Mouse (Mus musculus): ENCODE data around the gene Zfp934. TPM values are rescaled to one million over a fixed set of nuclear protein-coding genes. Genes with fewer than 3 reads are reported as not detected.
A peak's percentile ranks its signal among the peaks of the same experiment; 100 is the strongest.
"Not testable (repeated sequence)": the region's sequence is repeated elsewhere in the genome, so short reads cannot be mapped to it uniquely, and the experiment has no call there.

Gene Zfp934
- 12.6 and 14.3 TPM in 2 replicates for polyA plus RNA-seq (2015; fragmentation: Nextera tagmentation; extraction: Ambion mirVana)

DNA sequence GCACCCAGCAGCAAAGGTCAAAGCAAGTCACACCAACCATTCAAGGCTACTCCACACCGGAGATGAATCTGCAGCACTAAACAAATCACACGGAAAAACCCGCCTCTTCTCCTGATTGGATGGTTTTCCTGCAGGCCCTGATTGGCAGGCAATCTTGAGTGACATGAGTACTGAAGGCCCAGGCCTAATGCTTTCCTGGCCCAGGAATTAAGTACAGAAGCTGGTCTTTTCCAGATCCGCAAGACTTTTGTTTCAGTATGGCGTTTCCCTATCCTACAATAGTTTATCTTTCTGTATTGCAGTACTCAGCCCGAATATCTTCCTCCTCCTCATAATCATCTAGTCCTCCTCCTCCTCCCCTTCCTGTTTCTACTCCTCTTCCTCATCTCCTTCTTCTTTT, at the start of gene Zfp934:
Gene Zfp934 (minus strand): TSS at position 101 of the 400 bp plus-strand sequence.
- not testable (repeated sequence) for H3K9me3 ChIP-seq (replicated peaks); ATAC-seq (ENCODE audit: insufficient number of reproducible peaks, low FRiP score, low TSS enrichment, low read depth); H3K4me2 ChIP-seq (replicated peaks); H3K36me3 ChIP-seq; H3K4me3 ChIP-seq (replicated peaks); H3K27ac ChIP-seq (replicated peaks); H3K27me3 ChIP-seq; H3K9ac ChIP-seq; H3K4me1 ChIP-seq
- 91% methylated on average over 4 of the region's 6 CpGs for WGBS

DNA sequence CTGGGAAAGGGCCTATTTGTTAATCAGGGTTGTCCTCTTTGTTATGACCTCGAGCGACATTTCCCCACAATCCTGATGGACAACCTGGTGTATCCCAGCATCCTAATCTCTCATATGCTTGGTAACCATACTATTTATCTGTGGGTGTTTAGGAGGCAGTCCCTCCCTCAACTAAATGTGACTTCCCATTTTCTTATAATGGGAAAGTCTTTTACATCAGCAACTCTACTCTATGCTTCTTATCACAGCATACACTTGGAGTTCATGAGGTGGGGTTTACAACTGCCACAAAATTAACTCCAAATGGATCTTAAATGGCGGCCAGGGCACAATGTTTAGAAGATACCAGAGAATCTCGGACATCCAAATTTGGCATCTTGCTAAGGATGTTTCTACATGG, 46.5 kb upstream of the Zfp934 start:
- not testable (repeated sequence) for H3K4me1 ChIP-seq; ATAC-seq (ENCODE audit: insufficient number of reproducible peaks, low FRiP score, low TSS enrichment, low read depth)
- 92% methylated on average over 4 of the region's 4 CpGs for WGBS

DNA sequence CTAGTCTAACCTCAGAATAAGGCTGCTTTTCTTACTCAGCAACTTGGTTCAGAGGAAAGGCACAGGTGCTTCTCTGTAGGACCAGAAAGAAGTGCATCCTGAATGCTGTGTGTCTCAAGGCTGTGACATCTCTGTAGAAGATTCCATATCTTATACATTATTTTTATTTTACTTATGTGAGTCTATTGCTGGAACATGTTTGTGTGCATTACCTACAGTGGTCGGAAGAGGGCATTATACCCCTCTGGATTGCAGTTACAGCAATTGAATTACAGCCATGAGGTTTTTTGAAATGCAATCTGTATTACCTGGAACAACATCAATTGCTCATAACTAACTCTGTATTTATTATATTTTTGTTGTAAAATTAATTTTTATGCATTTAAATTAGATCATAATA, 9.3 kb downstream of the Zfp934 start:
- not testable (repeated sequence) for H3K4me3 ChIP-seq (replicated peaks); H3K9ac ChIP-seq; H3K36me3 ChIP-seq; H3K4me2 ChIP-seq (replicated peaks); ATAC-seq (ENCODE audit: insufficient number of reproducible peaks, low FRiP score, low TSS enrichment, low read depth); H3K27ac ChIP-seq (replicated peaks); H3K27me3 ChIP-seq; H3K9me3 ChIP-seq (replicated peaks); H3K4me1 ChIP-seq
- 6% methylated on average over 1 of the region's 1 CpGs for WGBS

More for the DNA sequence above, 46.5 kb upstream of the Zfp934 start:
- not testable (repeated sequence) for H3K9me3 ChIP-seq (replicated peaks); H3K4me3 ChIP-seq (replicated peaks); H3K27me3 ChIP-seq; H3K9ac ChIP-seq; H3K27ac ChIP-seq (replicated peaks); H3K4me2 ChIP-seq (replicated peaks); H3K36me3 ChIP-seq

DNA sequence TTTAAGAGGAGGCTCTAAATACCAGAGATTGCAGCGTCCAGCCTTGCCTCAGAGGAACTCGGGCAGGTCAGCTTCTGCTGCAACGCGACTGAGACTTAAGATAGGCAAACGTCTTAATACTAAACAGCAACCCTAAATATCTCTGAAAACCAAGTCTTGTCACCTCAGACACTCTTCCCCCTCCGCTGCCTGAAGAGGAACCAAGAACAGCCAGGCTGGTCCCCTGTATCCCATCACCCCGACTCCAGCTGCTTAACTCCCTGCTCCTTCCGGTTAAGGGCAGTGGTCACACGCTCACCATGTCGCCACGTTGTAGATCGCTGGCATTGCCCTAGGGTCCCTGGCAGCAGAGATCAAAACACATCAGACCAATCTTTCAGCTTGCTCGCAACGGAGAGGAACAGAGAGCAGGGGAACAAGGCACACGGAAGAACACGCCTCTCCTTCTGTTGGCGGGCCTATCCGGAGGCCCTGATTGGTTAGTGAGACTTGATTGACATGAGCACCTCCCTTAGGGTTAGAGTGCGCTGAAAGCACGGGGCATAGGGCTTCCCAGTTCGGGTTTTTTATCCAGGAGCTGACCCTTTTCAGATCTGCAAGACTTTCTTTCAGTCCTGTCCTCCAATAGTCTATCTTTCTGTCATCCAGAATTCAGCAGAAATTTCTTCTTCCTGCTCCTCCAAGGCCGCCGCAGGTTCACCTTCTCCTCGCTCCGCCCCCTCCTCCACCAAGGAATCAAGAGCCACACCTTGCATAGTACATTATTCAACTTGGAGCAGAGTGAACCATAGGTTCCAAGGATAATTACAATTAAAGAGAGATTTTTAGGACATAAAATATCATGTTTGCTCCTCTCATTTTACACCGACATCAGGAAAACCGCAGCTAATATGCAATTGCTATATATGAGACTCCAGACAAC, 12.5 kb downstream of the Zfp934 start, which contains the start of gene Zfp935:
Gene Zfp935 (minus strand): TSS at position 323 of the 922 bp plus-strand sequence.
- 4% methylated on average over 27 of the region's 27 CpGs for WGBS

DNA sequence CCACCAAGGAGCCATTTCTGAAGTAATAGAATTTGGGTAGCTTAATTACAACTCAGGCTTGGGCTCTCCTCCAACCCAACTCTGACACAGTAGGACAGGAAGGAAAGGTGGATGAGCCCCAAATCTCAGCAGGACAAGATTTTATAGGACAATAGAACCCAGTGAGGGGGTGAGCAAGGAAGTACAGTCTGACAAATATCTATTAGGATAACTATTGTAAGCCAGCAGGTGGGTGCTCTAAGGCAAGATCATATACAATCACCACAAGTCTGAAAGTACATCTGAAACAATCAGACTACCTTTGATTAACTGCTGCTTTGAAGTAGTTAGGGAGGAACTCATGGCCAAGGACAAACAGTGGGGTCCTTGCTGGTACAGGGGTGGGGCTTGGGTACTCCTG, 40.9 kb downstream of the Zfp934 start:
- not testable (repeated sequence) for H3K4me1 ChIP-seq

More for the DNA sequence above, 12.5 kb downstream of the Zfp934 start, which contains the start of gene Zfp935:
- peak within 1 kb of the TSS; percentile 45 for H3K4me2 ChIP-seq (replicated peaks)
- not testable (repeated sequence) for H3K4me1 ChIP-seq; H3K27me3 ChIP-seq; H3K27ac ChIP-seq (replicated peaks); ATAC-seq (ENCODE audit: insufficient number of reproducible peaks, low FRiP score, low TSS enrichment, low read depth)
- H3K4me3 ChIP-seq (replicated peaks) = peak within 1 kb of the TSS; percentile 52
- peaks cover 17% of the 10 kb centered on the region for H3K36me3 ChIP-seq
- peak within 1 kb of the TSS; percentile 26; the same call in 1 of the 2 replicates for H3K9ac ChIP-seq
- H3K9me3 ChIP-seq (replicated peaks) = peaks cover 24% of the 10 kb centered on the region; the same call in 1 of the 2 replicates

DNA sequence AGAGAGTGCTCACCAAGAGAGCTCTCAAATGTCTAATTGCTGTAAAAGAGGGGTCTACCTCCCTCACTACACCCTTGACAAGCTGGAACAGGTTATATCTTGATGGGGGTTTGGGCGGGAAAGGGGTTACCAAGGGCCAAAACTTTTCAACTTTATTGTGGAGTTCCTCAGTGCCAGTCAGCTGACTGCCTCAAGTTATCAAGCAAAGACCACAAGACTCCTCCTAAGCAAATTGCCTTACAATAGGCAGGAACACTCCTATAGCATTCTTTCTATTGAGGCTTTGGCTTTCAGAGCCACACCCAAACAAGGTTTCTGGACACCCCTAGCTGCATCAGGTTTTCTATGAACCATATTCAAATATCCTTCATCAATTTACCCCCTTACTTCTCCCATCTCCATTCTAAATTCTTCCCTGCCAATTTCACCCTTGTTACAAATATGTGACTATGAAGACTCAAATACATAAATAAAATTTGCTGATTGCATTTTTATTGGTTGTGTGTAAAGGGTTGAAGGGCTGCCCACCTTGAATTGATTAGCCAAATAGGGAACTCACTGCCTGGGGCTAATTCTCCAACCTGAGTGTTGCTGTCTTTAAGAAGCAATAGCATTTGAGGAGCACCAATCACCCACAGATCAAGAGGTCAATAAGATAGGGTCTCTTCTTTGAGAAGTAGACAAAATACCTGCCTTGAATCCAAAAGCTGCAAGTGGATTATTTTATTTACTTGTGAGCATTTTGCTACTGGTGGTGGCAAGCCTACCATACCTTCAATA, 60.2 kb downstream of the Zfp934 start:
- ATAC-seq (ENCODE audit: insufficient number of reproducible peaks, low FRiP score, low TSS enrichment, low read depth); H3K9me3 ChIP-seq (replicated peaks); H3K36me3 ChIP-seq; H3K4me1 ChIP-seq; H3K9ac ChIP-seq; H3K4me3 ChIP-seq (replicated peaks); H3K27ac ChIP-seq (replicated peaks); H3K27me3 ChIP-seq; H3K4me2 ChIP-seq (replicated peaks): not testable (repeated sequence)
- WGBS = 71% methylated on average over 1 of the region's 1 CpGs

More for the DNA sequence above, 40.9 kb downstream of the Zfp934 start:
- not testable (repeated sequence) for H3K4me2 ChIP-seq (replicated peaks); H3K36me3 ChIP-seq; H3K9ac ChIP-seq; H3K4me3 ChIP-seq (replicated peaks); ATAC-seq (ENCODE audit: insufficient number of reproducible peaks, low FRiP score, low TSS enrichment, low read depth); H3K27me3 ChIP-seq; H3K27ac ChIP-seq (replicated peaks); H3K9me3 ChIP-seq (replicated peaks)

DNA sequence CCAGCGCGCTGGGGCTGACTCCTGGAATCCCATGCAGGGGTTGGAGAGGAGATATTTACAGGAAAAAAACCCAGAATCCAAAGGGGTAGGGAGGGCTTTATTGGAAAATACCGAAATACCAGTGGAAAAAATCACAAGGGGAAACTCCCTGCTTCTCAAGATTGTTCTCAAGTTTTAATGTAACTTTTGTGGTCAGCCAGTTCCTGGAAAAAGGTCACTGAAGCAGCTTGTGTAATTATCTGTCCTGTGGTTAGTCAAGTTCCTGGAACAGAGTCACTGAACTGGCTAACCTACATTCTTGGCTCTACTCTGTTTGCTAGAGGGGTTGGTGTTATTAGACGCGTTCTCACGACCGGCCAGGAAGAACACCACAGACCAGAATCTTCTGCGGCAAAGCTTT, 98.3 kb downstream of the Zfp934 start:
- H3K4me3 ChIP-seq (replicated peaks); H3K4me2 ChIP-seq (replicated peaks); H3K36me3 ChIP-seq; H3K27me3 ChIP-seq; H3K9me3 ChIP-seq (replicated peaks); H3K27ac ChIP-seq (replicated peaks); H3K9ac ChIP-seq; ATAC-seq (ENCODE audit: insufficient number of reproducible peaks, low FRiP score, low TSS enrichment, low read depth); H3K4me1 ChIP-seq: not testable (repeated sequence)
- 93% methylated on average over 8 of the region's 8 CpGs for WGBS

DNA sequence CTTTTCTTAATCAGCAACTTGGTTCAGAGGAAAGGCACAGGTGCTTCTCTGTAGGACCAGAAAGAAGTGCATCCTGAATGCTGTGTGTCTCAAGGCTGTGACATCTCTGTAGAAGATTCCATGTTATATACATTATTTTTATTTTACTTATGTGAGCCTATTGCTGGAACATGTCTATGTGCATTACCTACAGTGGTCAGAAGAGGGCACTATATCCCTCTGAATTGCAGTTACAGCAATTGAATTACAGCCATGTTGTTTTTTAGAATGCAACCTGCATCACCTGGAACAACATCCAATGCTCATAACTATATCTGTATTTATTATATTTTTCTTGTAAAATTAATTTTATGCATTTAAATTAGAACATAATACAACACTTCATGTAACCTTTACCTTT, 101.1 kb downstream of the Zfp934 start:
- H3K9ac ChIP-seq; H3K27ac ChIP-seq (replicated peaks); H3K4me3 ChIP-seq (replicated peaks); H3K36me3 ChIP-seq; ATAC-seq (ENCODE audit: insufficient number of reproducible peaks, low FRiP score, low TSS enrichment, low read depth); H3K4me2 ChIP-seq (replicated peaks); H3K27me3 ChIP-seq; H3K9me3 ChIP-seq (replicated peaks); H3K4me1 ChIP-seq: not testable (repeated sequence)

DNA sequence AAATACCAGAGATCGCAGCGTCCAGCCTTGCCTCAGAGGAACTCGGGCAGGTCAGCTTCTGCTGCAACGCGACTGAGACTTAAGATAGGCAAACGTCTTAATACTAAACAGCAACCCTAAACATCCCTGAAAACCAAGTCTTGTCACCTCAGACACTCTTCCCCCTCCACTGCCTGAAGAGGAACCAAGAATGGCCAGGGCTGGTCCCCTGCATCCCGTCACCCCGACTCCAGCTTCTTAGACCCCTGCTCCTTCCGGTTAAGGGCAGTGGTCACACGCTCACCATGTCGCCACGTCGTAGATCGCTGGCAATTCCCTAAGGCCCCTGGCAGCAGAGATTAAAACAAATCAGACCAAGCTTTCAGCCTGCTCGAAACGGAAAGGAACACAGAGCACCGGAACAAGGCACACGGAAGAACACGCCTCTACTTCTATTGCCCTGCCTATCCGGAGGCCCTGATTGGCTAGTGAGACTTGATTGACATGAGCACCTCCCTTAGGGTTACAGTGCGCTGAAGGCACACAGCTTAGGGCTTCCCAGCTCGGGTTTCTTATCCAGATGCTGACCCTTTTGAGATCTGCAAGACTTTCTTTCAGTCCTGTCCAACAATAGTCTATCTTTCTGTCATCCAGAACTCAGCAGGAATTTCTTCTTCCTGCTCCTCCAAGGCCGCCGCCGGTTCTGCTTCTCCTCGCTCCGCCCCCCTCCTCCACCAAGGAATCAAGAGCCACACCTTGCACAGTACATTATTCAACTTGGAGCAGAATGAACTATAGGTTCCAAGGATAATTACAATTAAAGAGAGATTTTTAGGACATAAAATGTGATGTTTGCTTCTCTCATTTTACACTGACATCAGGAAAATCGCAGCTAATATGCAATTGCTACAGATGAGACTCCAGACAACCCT, 104.3 kb downstream of the Zfp934 start, which contains the start of gene Gm49359:
Gene Gm49359 (minus strand): TSS at position 409 of the 911 bp plus-strand sequence.
- under 1% methylated on average over 28 of the region's 28 CpGs for WGBS
- ATAC-seq (ENCODE audit: insufficient number of reproducible peaks, low FRiP score, low TSS enrichment, low read depth) = peak; percentile 93
- H3K27me3 ChIP-seq; H3K4me1 ChIP-seq; H3K9me3 ChIP-seq (replicated peaks): not testable (repeated sequence)
- peak within 1 kb of the TSS; percentile 31 for H3K4me2 ChIP-seq (replicated peaks)
- H3K9ac ChIP-seq = peak within 1 kb of the TSS; percentile 70
- H3K4me3 ChIP-seq (replicated peaks) = peak within 1 kb of the TSS; percentile 61
- peak within 1 kb of the TSS; percentile 80 for H3K27ac ChIP-seq (replicated peaks)
- peaks cover 13% of the 10 kb centered on the region for H3K36me3 ChIP-seq

Data from embryonic facial prominence, embryonic 15.5 days (tissue).